Mouse (Mus musculus): ENCODE results near the gene Atp6v0a2.

The Atp6v0a2 gene

GRCm38 (mm10) chr5:124636694-124637093 is 8.3 kb downstream of the Atp6v0a2 start:
- DNase-seq (ENCODE audit: low spot score in 2 of 2) = no peak

GRCm38 (mm10) chr5:124637300-124637699 is 8.9 kb downstream of the Atp6v0a2 start:
- no peak for DNase-seq (ENCODE audit: low spot score in 2 of 2)

DNA sequence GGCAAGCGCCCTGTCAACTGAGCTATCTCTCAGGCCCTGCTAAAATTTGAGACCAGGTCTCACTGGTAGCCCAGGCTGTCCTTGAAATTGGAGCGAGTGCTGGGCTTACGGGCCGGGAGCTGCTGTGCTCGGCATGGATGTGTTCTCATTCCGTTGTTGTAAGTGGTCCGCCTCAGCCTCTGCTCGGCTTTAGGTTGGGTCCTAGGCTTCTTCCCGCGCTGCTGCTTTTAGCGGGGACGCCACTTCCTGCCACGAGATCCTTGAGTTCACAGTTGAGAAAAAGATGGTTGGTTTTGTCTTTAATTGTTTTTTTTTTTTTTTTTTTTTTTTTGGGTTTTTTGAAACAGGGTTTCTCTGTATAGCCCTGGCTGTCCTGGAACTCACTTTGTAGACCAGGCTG is 9.5 kb downstream of the Atp6v0a2 start:
- DNase-seq (ENCODE audit: low spot score in 2 of 2) = no peak

- no peak for DNase-seq (ENCODE audit: low spot score in 2 of 2)
Measured at GRCm38 (mm10) chr5:124713741-124714140, 85.4 kb downstream of the Atp6v0a2 start.

DNA sequence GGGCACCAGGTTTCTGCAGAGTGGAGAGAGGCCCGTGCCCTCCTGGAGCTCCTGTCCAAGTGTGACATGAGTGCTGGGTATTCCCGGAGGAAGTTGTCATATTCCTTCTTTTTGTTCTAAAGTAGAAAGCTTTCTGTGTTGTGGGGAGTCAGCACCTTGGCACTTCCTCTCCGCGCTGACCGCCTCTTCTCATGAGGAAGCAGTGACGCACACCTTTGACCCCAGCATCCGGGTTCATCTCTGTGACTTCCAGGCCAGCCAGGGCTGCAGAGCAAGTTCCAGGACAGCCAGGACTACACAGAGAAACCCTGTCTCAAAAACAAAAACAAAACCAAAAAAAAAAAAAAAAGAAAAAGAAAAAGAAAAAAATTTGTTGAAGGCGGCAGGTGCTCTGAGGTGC is 86.8 kb downstream of the Atp6v0a2 start:
- DNase-seq (ENCODE audit: low spot score in 2 of 2) = no peak

DNA sequence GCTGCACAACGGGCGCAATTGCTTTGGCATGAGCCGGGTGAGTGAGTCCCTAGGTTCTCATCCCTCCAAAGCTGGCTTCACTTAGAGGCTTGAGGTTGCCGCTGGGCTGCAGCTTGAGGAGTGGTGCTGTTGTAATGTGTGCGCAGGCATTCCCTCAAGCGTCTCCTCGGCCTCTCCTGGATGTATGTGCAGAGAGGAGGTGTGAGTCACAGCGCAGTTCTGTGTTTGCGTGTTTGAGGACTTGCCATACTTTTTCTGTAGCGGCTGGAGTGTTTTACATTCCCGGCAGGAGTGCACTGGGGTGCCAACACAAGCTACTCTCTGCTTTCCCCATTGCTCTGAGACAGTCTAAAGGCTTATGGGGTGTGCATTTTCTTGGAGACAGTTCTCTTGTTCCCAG is 89.6 kb downstream of the Atp6v0a2 start:
- no peak for DNase-seq (ENCODE audit: low spot score in 2 of 2)

GRCm38 (mm10) chr5:124718396-124718795 is 90.0 kb downstream of the Atp6v0a2 start:
- no peak for DNase-seq (ENCODE audit: low spot score in 2 of 2)

GRCm38 (mm10) chr5:124723125-124723524 is 94.7 kb downstream of the Atp6v0a2 start:
- no peak for DNase-seq (ENCODE audit: low spot score in 2 of 2)

GRCm38 (mm10) chr5:124724997-124725396 is 96.6 kb downstream of the Atp6v0a2 start, which contains the start of gene Dnah10:
TSS of gene Dnah10 (plus strand) at chr5:124725085.
- peak; percentile 13 to 44 for DNase-seq (ENCODE audit: low spot score in 2 of 2)

DNA sequence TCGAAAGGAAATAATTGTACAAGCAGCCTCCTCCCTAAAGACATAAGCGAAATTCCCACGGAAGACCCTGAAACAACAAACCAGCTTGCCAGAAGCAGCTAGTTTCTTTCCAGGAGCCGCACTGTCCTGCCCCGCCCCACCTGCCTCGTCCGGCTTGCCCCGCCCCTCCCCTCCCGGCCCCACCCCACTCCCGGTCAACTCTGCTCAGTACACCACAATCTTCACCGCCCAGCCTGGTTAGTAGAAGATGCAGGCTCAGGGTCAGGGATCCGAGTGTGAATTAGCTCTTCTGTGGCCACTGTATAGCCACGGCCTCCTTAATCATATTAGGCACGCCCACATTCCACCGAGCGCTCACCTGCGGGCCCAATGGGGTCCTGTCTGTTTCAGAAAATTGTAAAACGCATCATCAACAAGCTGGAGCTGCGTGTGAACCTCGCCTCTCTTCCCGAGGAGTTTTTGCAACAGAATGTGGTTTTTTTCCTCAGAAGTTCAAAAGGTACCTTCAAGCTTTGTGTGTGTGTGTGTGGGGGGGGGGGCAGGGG is 101.4 kb downstream of the Atp6v0a2 start:
- DNase-seq (ENCODE audit: low spot score in 2 of 2) = no peak

- no peak for DNase-seq (ENCODE audit: low spot score in 2 of 2)
Measured at GRCm38 (mm10) chr5:124733961-124734360, 105.6 kb downstream of the Atp6v0a2 start.

DNA sequence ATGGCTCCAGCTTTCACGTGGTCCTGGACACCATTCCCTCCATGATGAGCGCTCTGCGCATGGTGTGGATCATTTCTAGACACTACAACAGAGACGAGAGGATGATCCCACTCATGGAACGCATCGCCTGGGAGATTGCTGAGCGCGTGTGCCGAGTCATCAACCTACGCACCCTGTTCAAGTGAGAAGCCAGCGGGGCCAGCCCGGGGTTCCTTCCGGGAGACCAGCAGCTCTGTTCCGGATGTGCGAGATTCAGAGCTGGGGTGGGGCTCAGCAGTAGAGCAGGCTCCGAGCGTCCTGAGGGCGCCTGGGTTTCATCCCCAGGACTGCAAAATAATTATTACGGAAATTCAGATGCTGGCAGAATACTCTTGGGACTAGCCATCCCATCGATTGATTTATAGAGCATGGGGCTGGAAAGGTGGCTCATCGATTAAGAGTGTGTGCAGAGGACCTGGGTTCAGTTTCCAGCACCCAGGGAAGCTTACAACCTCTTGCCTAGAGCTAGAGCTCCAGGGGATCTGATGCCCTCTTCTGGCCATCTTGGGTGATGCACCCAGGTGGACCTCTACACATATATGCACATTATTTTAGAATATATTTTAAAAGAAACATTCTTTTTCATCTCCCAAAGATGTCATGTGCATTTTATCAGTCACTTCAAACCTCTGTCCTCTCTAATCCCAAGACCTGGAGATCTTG is 113.7 kb downstream of the Atp6v0a2 start:
- DNase-seq (ENCODE audit: low spot score in 2 of 2) = no peak

DNA sequence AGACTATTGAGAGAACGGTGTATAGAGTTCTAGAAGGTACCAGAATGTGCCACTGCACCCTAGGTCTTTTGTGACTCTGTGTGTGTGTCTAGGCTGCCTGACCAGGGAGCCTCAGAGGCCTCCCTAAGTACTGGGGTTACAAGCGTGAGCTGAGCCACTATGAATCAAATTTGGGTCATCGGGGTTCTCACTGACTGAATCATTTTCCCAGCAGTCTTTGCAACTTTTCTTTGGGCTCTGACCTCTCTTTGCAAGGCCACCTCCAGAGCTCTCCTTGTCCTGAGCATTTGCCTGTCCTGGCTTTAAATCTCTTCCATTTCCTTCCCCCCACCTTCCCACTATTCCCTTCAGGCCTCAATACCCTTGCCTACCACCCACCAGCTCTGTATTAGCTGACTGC is 115.5 kb downstream of the Atp6v0a2 start:
- no peak for DNase-seq (ENCODE audit: low spot score in 2 of 2)

GRCm38 (mm10) chr5:124746220-124746619 is 117.8 kb downstream of the Atp6v0a2 start:
- DNase-seq (ENCODE audit: low spot score in 2 of 2) = no peak

- DNase-seq (ENCODE audit: low spot score in 2 of 2) = no peak
Measured at GRCm38 (mm10) chr5:124748296-124748695, 119.9 kb downstream of the Atp6v0a2 start.

DNA sequence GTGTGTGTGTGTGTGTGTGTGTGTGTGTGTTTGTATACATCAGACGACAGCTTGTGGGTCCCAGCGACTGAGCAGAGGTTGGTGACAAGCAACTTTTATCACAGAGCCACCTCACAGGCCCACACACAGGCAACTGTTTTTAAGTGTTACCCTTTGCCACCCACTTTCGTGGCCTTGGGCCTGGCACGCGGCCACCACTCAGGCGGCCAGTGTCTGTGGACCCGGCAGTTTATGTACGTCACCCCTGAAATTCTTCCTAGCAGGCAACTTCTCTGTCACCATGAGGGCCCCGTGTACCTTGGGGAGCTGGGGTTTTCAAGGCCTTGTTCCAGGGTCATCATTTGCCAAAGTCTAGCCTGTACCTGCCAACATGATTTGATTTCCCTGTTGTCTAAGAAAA is 123.3 kb downstream of the Atp6v0a2 start:
- no peak for DNase-seq (ENCODE audit: low spot score in 2 of 2)

- DNase-seq (ENCODE audit: low spot score in 2 of 2) = no peak
Measured at GRCm38 (mm10) chr5:124761011-124761410, 132.6 kb downstream of the Atp6v0a2 start.

DNA sequence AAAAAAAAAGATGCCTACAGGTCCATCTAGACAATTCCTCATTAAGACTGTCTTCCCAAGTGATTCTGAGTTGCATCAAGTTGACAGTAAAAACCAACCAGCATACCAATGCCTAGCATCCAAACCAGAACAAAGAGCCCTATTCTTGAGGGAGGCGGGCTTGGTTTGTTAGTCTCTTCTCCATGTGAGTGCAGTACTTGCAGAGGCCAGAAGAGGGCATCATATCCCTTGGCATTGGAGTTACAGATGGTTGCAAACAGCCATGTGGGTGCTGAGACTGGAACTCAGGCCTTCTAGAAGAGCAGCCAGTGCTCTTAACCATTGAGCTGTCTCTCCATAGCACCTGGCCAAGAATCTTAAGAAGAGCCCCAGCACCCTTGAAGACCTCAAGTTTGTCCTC is 133.4 kb downstream of the Atp6v0a2 start:
- DNase-seq (ENCODE audit: low spot score in 2 of 2) = no peak

Measured in frontal cortex, postnatal 10 days (tissue).